In genomic region chr7:19668947-19669721, GRCm38 (mm10) we compare ENCODE assay signal across 8 mouse cellular contexts. TPM values are rescaled to one million over a fixed set of nuclear protein-coding genes. Genes with fewer than 3 reads are reported as not detected.
DNase-seq lines count a peak whose midpoint lies in the region; ATAC-seq and TF ChIP-seq lines count a peak whose summit lies in the region.

No protein-coding gene starts in this region.

- no peaks in the 10 kb centered on the region for H3K27me3 ChIP-seq in hindbrain, postnatal 0 days (ENCODE audit: insufficient read depth, low read length)

- H3K4me2 ChIP-seq in hindbrain, postnatal 0 days (ENCODE audit: low read depth, low read length): peak overlapping the region; percentile 31; the same call in 1 of the 2 replicates

- no peaks in the 10 kb centered on the region for H3K36me3 ChIP-seq in hindbrain, postnatal 0 days (ENCODE audit: insufficient read depth, low read length)

- H3K4me3 ChIP-seq in hindbrain, postnatal 0 days (ENCODE audit: low read length): no peak overlapping the region
- no peak overlapping the region for H3K4me3 ChIP-seq in left cerebral cortex, adult 2 months

- H3K9me3 ChIP-seq in hindbrain, postnatal 0 days (ENCODE audit: low read length): no peaks in the 10 kb centered on the region

- peak; percentile 85 for ATAC-seq in hindbrain, postnatal 0 days
- ATAC-seq in megakaryocyte, adult 5-6 weeks (ENCODE audit: poor library complexity, severe bottlenecking): peak; percentile 67

- no peaks in the 10 kb centered on the region; the same call in 1 of the 2 replicates for H3K4me1 ChIP-seq in hindbrain, postnatal 0 days (ENCODE audit: insufficient read depth, low read length)

- peak; percentile 87 for DNase-seq in T-cell, adult 2 months (ENCODE audit: low spot score)
- DNase-seq in cerebellum, postnatal 36 days: peak; percentile 93 to 96
- peak; percentile 94 for DNase-seq in gastrocnemius, adult 18-20 months (ENCODE audit: low spot score)
- DNase-seq in hindbrain, postnatal 0 days (ENCODE audit: low spot score): peak; percentile 97
- DNase-seq in left cerebral cortex, adult 2 months (ENCODE audit: extremely low spot score in 1 of 2, low spot score in 2 of 2): peak; percentile 89 to 91
- peak; percentile 96 to 97 for DNase-seq in right cerebral cortex, adult 2 months (ENCODE audit: low spot score in 2 of 2)
- peak; percentile 95 for DNase-seq in urinary bladder, postnatal 14 days (ENCODE audit: low spot score)

- H3K9ac ChIP-seq in hindbrain, postnatal 0 days (replicated peaks; ENCODE audit: low read length): peak overlapping the region; percentile 17; the same call in 1 of the 2 replicates

- 9% methylated on average over 10 of the region's 10 CpGs for WGBS in hindbrain, postnatal 0 days

- peak; percentile 99 for TF ChIP-seq CTCF in hindbrain, postnatal 0 days (IDR thresholded peaks at IDR 0.05; ENCODE audit: low read depth)
- TF ChIP-seq CTCF in left cerebral cortex, adult 2 months (IDR thresholded peaks at IDR 0.05): peak; percentile 95

- intact Hi-C loops in left cerebral cortex, adult 2 months (cut with DNase I): loop anchor here (1.0 to 5.0 kb wide), 3 partner anchors 32 to 123 kb away; no protein-coding TSS in a partner anchor

- peak overlapping the region; percentile 86 for H3K27ac ChIP-seq in hindbrain, postnatal 0 days
- peak overlapping the region; percentile 76 for H3K27ac ChIP-seq in left cerebral cortex, adult 2 months

RNA-seq across cellular contexts. Expression of gene Clptm1, which starts 4.3 kb away (rescaled TPM):
- total RNA-seq in gastrocnemius, adult 18-20 months (2021): 10 to 100 TPM; 46.8 to 47.3 TPM
- 178 and 187 TPM in 2 replicates for total RNA-seq in hindbrain, postnatal 0 days (2014; rRNA removed)
- polyA plus RNA-seq in hindbrain, postnatal 0 days (2015; fragmentation: Nextera tagmentation; extraction: Ambion mirVana): 135 and 142 TPM in 2 replicates
- 100 to 1,000 TPM; 137 to 139 TPM for total RNA-seq in left cerebral cortex, adult 2 months (2021)
- total RNA-seq in megakaryocyte, adult 5-6 weeks (2015): 56.6 and 62.8 TPM in 2 replicates
- 33.2 and 37.8 TPM in 2 replicates for total RNA-seq in megakaryocyte, adult 5-6 weeks (2017)

RNA-seq across cellular contexts. Expression of gene Apoc2, which starts 8.6 kb away (rescaled TPM):
- under 1 TPM in 1 of 2 experiments, not detected in 1; 0.74 TPM for total RNA-seq in gastrocnemius, adult 18-20 months (2021)
- total RNA-seq in hindbrain, postnatal 0 days (2014; rRNA removed): not detected in 2 replicates
- 0.38 TPM in 1 of 2 replicates, not detected in the other for polyA plus RNA-seq in hindbrain, postnatal 0 days (2015; fragmentation: Nextera tagmentation; extraction: Ambion mirVana)
- not detected for total RNA-seq in left cerebral cortex, adult 2 months (2021)
- total RNA-seq in megakaryocyte, adult 5-6 weeks (2015): 90.8 and 107 TPM in 2 replicates
- 79.2 and 97.6 TPM in 2 replicates for total RNA-seq in megakaryocyte, adult 5-6 weeks (2017)

RNA-seq across cellular contexts. Expression of gene Gm44805, which starts 12.1 kb away (rescaled TPM):
- not detected for total RNA-seq in gastrocnemius, adult 18-20 months (2021)
- not detected in 2 replicates for total RNA-seq in hindbrain, postnatal 0 days (2014; rRNA removed)
- polyA plus RNA-seq in hindbrain, postnatal 0 days (2015; fragmentation: Nextera tagmentation; extraction: Ambion mirVana): not detected in 2 replicates
- total RNA-seq in left cerebral cortex, adult 2 months (2021): not detected
- not detected in 2 replicates for total RNA-seq in megakaryocyte, adult 5-6 weeks (2015)
- not detected in 2 replicates for total RNA-seq in megakaryocyte, adult 5-6 weeks (2017)

RNA-seq across cellular contexts. Expression of gene Apoc4, which starts 12.1 kb away (rescaled TPM):
- total RNA-seq in gastrocnemius, adult 18-20 months (2021): under 1 TPM in 1 of 2 experiments, not detected in 1; 0.95 TPM
- not detected in 2 replicates for total RNA-seq in hindbrain, postnatal 0 days (2014; rRNA removed)
- polyA plus RNA-seq in hindbrain, postnatal 0 days (2015; fragmentation: Nextera tagmentation; extraction: Ambion mirVana): not detected in 2 replicates
- total RNA-seq in left cerebral cortex, adult 2 months (2021): not detected
- total RNA-seq in megakaryocyte, adult 5-6 weeks (2015): not detected in 2 replicates
- total RNA-seq in megakaryocyte, adult 5-6 weeks (2017): 0.04 TPM in 1 of 2 replicates, not detected in the other

RNA-seq across cellular contexts. Expression of gene Apoc1, which starts 23.3 kb away (rescaled TPM):
- 1 to 10 TPM in 1 of 2 experiments, under 1 TPM in 1; 0.84 to 4.3 TPM for total RNA-seq in gastrocnemius, adult 18-20 months (2021)
- 1.5 and 2.3 TPM in 2 replicates for total RNA-seq in hindbrain, postnatal 0 days (2014; rRNA removed)
- 13.9 and 14.2 TPM in 2 replicates for polyA plus RNA-seq in hindbrain, postnatal 0 days (2015; fragmentation: Nextera tagmentation; extraction: Ambion mirVana)
- total RNA-seq in left cerebral cortex, adult 2 months (2021): 1 to 10 TPM; 3.5 to 3.7 TPM
- total RNA-seq in megakaryocyte, adult 5-6 weeks (2015): 3.8 and 7.8 TPM in 2 replicates
- total RNA-seq in megakaryocyte, adult 5-6 weeks (2017): 4.2 and 15.8 TPM in 2 replicates

Comparison
In these comparisons a context has a peak if more than half of its experiments do, and no peak if none do; other contexts are left out.
1. RNA of gene Apoc2, which starts 8.6 kb away (total RNA-seq): 79.2 to 107 TPM in megakaryocyte, adult 5-6 weeks; 0.74 TPM in gastrocnemius, adult 18-20 months, not detected in left cerebral cortex, adult 2 months and not detected in hindbrain, postnatal 0 days; every median in the first group is over 10 times any median in the second.
2. Peak in every context shown above with its lines, with median percentiles within 50 percentile points of each other: DNase-seq.